Mouse (Mus musculus) cerebellum, adult 9-11 months (tissue): ENCODE measurements around the gene Sarnp.

ENCODE experiments used
- DNase-seq: peaks from one replicate; pipeline ENCODE4 v3.0.0; 2022

The Sarnp gene

GRCm38 (mm10) chr10:128891296-128892094 lies 74.4 kb downstream of the Sarnp start, which contains the start of gene Gdf11:
Gdf11 (minus strand) TSS chr10:128891718.
- no peak for DNase-seq

- DNase-seq = no peak
Observed at GRCm38 (mm10) chr10:128892246-128892645, 75.1 kb downstream of the Sarnp start.

GRCm38 (mm10) chr10:128895437-128895836 lies 78.3 kb downstream of the Sarnp start:
- peak; percentile 70 for DNase-seq

- DNase-seq = no peak
Observed at GRCm38 (mm10) chr10:128895952-128896693, 79.0 kb downstream of the Sarnp start.

DNA sequence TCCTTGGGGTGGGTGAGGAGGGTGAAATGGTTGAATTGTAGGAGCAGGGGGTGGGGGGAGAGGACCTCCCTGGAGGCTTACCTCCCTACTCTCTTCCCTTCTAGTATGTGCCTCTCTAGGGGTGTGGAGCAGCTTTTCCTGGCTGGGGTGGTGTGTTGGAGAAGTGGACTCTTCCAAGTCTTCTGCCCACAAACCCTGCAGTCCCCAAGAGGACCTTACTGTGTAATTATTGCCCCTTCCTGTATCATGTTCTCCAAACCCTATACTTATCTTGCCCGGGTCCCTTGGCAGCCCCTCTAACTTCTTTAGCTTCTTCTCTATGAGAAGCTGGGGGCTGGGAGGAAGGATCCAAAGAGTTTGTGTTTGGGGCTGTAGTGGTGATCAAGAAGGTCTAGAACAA lies 79.7 kb downstream of the Sarnp start:
- DNase-seq = no peak

DNA sequence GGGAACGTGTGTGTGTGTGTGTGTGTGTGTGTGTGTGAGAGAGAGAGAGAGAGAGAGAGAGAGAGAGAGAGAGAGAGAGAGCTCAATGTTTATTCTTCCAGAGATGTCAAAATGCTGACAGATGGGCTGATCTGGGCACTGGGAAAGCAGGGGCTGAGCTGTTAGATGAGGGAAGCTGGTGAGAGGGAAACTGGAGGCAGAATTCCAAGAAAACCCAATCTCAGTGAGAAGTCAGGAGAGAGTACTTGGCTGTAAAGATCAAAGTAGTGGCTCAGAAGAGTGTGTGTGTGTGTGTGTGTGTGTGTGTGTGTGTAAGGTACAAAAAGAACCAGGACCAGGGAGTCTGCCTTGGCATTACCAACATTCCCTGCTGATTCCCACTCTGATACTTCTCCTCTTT lies 80.4 kb downstream of the Sarnp start:
- DNase-seq = no peak

GRCm38 (mm10) chr10:128899759-128900490 lies 82.8 kb downstream of the Sarnp start:
- DNase-seq = no peak

DNA sequence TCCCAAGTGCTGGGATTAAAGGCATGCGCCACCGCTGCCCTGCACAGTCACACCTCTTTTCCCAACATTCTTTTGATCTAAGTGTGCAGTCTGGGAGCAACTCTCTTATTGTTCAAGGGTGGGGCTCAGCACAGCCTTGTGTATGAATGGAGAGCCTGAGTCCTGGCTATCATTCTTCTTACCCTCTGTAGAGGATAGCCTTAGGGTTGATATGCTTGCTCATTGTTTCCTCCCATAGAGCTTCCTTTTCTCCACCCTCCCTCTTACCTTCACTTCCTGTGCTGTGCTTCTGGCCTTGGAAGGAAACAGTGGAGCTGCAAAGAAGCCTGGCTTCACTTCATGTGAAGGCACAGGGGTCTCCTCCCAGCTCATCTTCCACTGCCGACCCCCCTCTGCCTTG lies 83.6 kb downstream of the Sarnp start, which contains the start of gene Cd63:
Cd63 (plus strand) TSS at position 292 of the 400 bp plus-strand sequence.
- no peak for DNase-seq

DNA sequence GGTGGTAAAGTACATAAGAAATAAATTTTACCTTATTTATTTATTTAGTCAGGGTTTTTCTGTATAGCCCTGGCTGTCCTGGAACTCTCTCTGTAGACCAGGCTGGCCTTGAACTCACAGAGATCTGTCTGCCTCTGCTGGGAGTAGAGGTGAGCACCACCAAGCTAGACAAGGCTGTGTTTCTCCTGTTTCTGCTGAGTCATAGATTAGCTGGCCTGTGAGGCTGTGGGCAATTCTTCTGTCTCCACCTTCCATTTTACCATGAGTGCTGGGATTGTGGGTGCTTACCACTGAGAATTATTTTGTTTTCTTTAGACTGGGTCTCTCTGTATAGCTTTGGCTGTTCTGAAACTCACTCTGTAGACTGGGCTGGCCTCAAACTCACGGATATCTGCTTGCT lies 84.3 kb downstream of the Sarnp start:
- DNase-seq = no peak

- DNase-seq = no peak
Observed at GRCm38 (mm10) chr10:128902409-128902988, 85.4 kb downstream of the Sarnp start.

DNA sequence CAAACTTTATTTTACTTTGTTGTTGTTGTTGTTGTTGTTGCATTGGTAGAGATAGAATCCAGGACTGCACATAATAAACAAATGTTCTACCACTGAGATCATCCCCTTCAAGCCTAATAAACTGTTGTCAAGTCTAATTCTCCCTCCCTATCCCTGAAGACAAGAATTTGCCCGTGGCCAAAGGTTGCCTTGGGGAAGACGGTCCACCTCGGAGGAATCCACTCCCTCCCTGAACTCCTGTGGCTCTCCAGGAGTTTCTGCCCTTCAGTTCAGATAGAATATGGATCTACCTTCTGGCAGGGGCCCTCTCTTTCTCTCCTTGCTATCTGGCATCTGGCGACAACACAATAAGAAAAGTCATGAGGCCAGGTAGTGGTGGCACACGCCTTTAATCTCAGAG lies 87.7 kb downstream of the Sarnp start:
- no peak for DNase-seq

DNA sequence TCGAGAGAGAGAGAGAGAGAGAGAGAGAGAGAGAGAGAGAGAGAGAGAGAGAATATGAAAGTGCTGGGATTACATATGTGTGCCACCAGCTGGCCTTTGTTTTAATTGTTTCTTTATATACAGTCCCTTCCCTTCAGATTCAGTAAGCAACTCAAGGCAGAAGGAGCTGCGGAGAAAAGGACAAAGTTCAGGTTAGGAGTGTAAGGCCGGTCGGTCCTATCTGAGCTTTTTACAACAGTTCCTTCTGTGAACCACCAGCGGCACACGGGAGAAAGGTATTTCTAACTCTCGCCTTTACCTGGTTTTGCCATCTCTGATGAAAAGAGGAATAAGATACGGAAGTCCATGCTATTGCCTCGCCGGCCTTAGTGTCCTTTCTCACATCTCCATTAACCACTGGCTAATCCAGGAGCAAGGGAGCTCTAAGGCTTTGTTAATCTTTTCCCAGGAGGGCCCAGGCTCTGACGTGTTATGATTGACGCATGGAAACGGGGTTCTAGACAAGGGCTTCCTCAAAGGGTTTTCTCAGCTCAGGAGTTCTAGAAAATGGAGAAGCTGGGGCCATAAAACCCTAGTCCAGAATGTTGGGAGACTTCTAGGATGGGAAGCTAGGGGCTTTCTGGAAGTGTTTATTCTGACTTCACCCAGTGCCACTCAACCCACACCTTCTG lies 91.8 kb downstream of the Sarnp start:
- no peak for DNase-seq

DNA sequence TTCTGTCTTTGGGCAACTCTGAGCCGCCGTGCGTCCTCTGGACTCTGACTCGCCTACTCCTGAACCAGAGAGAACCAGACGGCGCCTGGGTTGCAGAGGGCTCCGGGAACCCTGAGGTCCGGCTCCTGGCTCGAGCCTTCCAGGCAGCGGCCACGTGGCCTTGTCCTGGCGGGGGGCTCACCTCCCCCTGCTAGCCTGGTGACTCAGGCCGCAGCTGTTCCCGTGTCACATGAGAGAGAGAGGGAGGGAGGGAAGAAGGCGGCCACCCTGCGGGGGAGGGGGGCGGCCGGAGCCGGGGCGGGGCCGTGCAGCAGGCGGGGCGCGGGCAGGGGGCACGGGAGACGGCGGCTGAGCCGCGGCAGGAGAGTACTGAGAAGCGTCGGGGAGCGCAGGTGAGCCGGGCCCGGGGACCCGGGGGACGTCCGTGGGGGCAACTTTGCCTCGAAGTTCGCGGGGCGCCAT lies 92.5 kb downstream of the Sarnp start:
- DNase-seq = peak; percentile 72

DNA sequence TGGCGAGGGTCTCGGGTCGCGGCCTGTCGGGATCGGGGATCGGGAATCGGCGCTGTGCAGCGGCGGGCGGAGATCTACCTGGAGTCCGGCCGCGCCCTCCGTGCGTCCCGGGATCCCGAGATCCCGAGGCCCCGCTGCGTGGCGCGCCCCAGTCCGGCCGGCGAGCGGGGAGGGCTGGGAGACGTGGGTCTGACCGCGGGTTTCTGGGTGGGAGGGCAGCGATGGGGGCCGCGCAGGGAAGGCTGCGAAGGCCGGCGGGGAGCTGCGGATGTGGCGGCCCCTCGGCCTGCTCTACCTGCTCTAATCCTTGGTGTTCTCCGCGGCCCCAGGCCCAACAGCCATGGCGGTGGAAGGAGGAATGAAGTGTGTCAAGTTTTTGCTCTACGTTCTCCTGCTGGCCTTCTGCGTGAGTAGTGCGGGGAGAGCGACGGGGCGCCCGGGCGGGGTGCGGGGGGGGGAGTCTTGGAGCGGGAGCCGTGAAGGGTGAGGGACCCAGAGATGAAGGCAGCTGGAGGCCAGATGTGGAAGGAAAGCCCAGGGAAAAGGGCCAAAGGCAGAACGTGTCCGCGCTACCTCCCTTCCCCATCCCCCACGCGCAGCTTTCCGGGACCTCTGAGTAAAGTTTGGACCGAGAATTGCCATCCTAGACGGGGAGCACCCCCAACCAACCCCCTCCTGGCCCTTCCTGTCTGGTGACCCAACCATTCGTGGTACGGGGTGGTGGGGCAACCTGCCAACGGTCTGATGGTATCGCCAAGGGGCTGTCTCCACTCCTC lies 93.1 kb downstream of the Sarnp start:
- peak; percentile 52 for DNase-seq

DNA sequence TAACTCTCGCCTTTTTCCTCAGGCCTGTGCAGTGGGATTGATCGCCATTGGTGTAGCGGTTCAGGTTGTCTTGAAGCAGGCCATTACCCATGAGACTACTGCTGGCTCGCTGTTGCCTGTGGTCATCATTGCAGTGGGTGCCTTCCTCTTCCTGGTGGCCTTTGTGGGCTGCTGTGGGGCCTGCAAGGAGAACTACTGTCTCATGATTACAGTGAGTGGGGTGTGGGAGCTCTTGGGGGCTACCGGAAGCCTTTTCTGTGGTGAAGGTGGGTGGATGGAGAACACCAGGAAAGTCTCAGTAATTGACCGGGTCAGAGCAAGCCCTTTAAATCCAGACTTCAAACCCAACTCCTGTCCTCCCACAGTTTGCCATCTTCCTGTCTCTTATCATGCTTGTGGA lies 94.3 kb downstream of the Sarnp start:
- DNase-seq = no peak

DNA sequence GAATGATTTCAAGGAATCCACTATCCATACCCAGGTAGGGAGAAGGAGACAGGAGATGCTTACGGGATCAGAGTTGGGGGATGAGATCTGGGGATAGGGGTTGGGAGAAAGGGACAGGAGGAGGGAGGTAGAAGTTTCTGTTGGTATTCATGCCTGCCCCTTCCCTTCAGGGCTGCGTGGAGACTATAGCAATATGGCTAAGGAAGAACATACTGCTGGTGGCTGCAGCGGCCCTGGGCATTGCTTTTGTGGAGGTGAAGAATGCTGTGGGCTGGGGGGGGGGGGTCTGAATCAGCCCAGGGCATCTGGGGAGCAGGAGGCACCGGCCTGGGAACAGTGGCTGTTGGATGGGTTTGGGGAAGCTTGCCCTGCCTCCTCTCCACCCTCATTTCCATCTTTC lies 95.1 kb downstream of the Sarnp start:
- DNase-seq = no peak

DNA sequence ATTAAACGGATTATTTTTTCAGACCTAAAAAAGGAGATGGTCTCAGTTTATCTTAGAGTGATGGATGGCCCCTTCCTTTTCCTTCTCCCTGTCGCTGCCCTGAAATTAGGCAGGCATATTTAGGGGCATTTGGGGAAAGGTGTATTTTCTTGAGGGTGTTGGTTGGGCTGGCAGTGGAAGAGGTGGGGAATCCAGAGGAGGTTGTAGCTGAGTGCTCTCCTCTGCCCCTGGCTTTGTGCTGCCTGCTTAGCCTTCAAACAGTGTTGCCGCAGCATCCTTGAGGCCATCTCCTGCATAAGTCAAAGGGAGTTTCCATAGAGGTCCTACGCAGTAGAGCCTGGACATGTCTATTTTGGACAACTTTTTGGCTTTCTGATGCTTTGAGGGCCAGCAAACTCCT lies 95.7 kb downstream of the Sarnp start:
- DNase-seq = no peak

- peak; percentile 90 for DNase-seq
Observed at GRCm38 (mm10) chr10:128913219-128913618, 96.1 kb downstream of the Sarnp start.

GRCm38 (mm10) chr10:128913696-128914095 lies 96.6 kb downstream of the Sarnp start:
- DNase-seq = peak; percentile 61

GRCm38 (mm10) chr10:128915550-128915949 lies 98.4 kb downstream of the Sarnp start:
- no peak for DNase-seq

- no peak for DNase-seq
Observed at GRCm38 (mm10) chr10:128916665-128917064, 99.5 kb downstream of the Sarnp start.

DNA sequence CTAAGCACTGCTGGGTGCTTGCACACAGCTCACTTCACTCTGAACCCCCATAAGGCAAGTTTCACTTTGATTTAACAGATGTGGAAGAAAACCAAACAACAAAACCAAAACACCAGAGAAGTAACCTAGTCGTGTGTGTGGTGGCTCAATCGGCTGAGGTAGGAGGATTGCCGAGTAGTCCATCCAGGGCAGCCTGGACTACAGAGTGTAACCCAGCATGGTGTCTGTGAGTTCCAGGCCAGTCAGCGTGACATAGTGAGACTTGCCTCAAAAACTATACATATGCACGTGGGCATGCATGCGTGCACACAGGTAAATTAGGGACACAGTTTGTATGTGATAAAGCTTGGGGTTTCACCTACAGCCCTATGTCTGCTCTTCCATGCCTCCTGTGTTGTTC lies 100.3 kb downstream of the Sarnp start:
- DNase-seq = no peak
